In the genomic region with DNA sequence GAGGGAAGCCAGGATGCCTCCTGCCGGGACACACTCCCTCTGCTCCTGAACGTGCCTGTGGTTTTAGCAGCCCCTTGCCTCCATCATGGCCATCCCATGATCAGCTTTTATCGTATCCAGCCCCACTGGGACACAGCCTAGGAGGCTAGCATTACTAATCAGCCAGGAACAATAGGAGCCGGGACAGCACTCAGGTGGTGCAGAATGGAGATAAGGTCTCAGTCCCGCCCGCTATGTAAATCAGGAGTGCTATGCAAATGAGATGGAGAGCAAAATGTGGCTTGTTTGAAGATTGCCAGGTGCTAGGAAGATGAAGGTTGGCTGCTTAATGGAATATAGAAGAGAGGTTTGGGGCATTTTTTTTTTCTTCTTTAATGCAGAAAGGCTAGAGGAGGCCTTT, we compare ENCODE assay signal across 10 mouse cellular contexts. TPM values are rescaled to one million over a fixed set of nuclear protein-coding genes. Genes with fewer than 3 reads are reported as not detected.
DNase-seq lines count a peak whose midpoint lies in the region; ATAC-seq lines count a peak whose summit lies in the region.
"Had no signal": no experiment of that assay in that cellular context is flagged by ENCODE, and none has a peak within 500 bp of the region (broad histone marks: within the 10 kb centered on the region; RNA-seq: fewer than 3 reads in every experiment).

No protein-coding gene starts in this region.

- 38% methylated on average over 6 of the region's 6 CpGs for WGBS in lung, embryonic 15.5 days
- 14% methylated on average over 6 of the region's 6 CpGs for WGBS in liver, embryonic 12.5 days (ENCODE audit: insufficient replicate concordance)
- 30% methylated on average over 6 of the region's 6 CpGs for WGBS in stomach, embryonic 14.5 days

- H3K4me1 ChIP-seq in lung, embryonic 15.5 days = peaks cover 33% of the 10 kb centered on the region
- peaks cover 41% of the 10 kb centered on the region for H3K4me1 ChIP-seq in liver, embryonic 12.5 days
- H3K4me1 ChIP-seq in stomach, embryonic 14.5 days (ENCODE audit: control insufficient read depth, insufficient read depth, low read length) = peaks cover 18% of the 10 kb centered on the region

- H3K27ac ChIP-seq in lung, embryonic 15.5 days = 0 out of 2 replicates have a peak overlapping the region, but pooled peaks have one; percentile 25
- no peak overlapping the region for H3K27ac ChIP-seq in liver, embryonic 12.5 days
- peak overlapping the region; percentile 10; the same call in 1 of the 2 replicates for H3K27ac ChIP-seq in stomach, embryonic 14.5 days (ENCODE audit: low read length)

- no peaks in the 10 kb centered on the region for H3K9me3 ChIP-seq in lung, embryonic 15.5 days
- H3K9me3 ChIP-seq in liver, embryonic 12.5 days (replicated peaks) = no peaks in the 10 kb centered on the region
- H3K9me3 ChIP-seq in stomach, embryonic 14.5 days (ENCODE audit: control insufficient read depth, low read depth, low read length) = peaks cover 5% of the 10 kb centered on the region; the same call in 1 of the 2 replicates

- H3K4me2 ChIP-seq in lung, embryonic 15.5 days = no peak overlapping the region
- 0 out of 2 replicates have a peak overlapping the region, but pooled peaks have one; percentile 24 for H3K4me2 ChIP-seq in liver, embryonic 12.5 days
- H3K4me2 ChIP-seq in stomach, embryonic 14.5 days (replicated peaks; ENCODE audit: low read depth, low read length) = no peak overlapping the region

- ATAC-seq in lung, embryonic 15.5 days (ENCODE audit: borderline replicate concordance, extremely low read depth, low FRiP score, low TSS enrichment) = no peak
- peak; percentile 58; the same call in 1 of the 2 replicates for ATAC-seq in liver, embryonic 12.5 days
- ATAC-seq in stomach, embryonic 14.5 days (ENCODE audit: insufficient number of reproducible peaks, insufficient read depth, low FRiP score, low read depth) = no peak

- H3K27me3 ChIP-seq in lung, embryonic 15.5 days = no peaks in the 10 kb centered on the region
- H3K27me3 ChIP-seq in liver, embryonic 12.5 days (replicated peaks) = peaks cover 21% of the 10 kb centered on the region; the same call in 1 of the 2 replicates
- H3K27me3 ChIP-seq in stomach, embryonic 14.5 days (ENCODE audit: control insufficient read depth, insufficient read depth, low read length) = no peaks in the 10 kb centered on the region

- H3K36me3 ChIP-seq in lung, embryonic 15.5 days = no peaks in the 10 kb centered on the region
- no peaks in the 10 kb centered on the region for H3K36me3 ChIP-seq in liver, embryonic 12.5 days
- no peaks in the 10 kb centered on the region for H3K36me3 ChIP-seq in stomach, embryonic 14.5 days (ENCODE audit: control insufficient read depth, insufficient read depth, low read length)

- no peak overlapping the region for H3K9ac ChIP-seq in lung, embryonic 15.5 days
- no peak overlapping the region for H3K9ac ChIP-seq in liver, embryonic 12.5 days
- no peak overlapping the region for H3K9ac ChIP-seq in stomach, embryonic 14.5 days (replicated peaks; ENCODE audit: low read depth, low read length)

- H3K4me3 ChIP-seq in lung, embryonic 15.5 days = no peak overlapping the region
- H3K4me3 ChIP-seq in liver, embryonic 12.5 days = no peak overlapping the region
- H3K4me3 ChIP-seq in stomach, embryonic 14.5 days (ENCODE audit: low read depth, low read length) = no peak overlapping the region

- no peak for DNase-seq in lung, postnatal 4 days
- peak; percentile 70 for DNase-seq in ZHBTc4 (ENCODE audit: low read depth, low spot score)
- DNase-seq in right cerebral cortex, adult 2 months (ENCODE audit: low spot score in 2 of 2) = no peak
- no peak for DNase-seq in urinary bladder, postnatal 14 days (ENCODE audit: low spot score)
- DNase-seq in layer of hippocampus, adult 11-12 months (ENCODE audit: low spot score) = no peak
- DNase-seq: heart, adult 11 months; left cerebral cortex, postnatal 4 days had no signal

RNA-seq across cellular contexts. Expression of a gene that starts 51.5 kb away (rescaled TPM):
- 0.52 and 1.4 TPM in 2 replicates for polyA plus RNA-seq in lung, embryonic 15.5 days (2015; fragmentation: Nextera tagmentation; extraction: Ambion mirVana)
- 5.0 and 5.4 TPM in 2 replicates for polyA plus RNA-seq in liver, embryonic 12.5 days (2016; fragmentation: Nextera tagmentation; extraction: Ambion mirVana)
- polyA plus RNA-seq in stomach, embryonic 14.5 days (2014; fragmentation: Nextera tagmentation; extraction: Ambion mirVana) = 0.39 and 0.97 TPM in 2 replicates
